Mouse (Mus musculus) G1E (cell line): ENCODE measurements around the gene Tbk1.

Experiments used
- CTCF ChIP-seq: IDR thresholded peaks from 2 replicates; pipeline ENCODE4 v1.5.1; 2012; ENCODE audit warnings: low read depth, low read length, inconsistent platforms, mixed read lengths
- POLR2AphosphoS5 ChIP-seq: IDR thresholded peaks from 2 replicates; pipeline ENCODE4 v1.6.1; 2012; ENCODE audit warnings: low read depth, low read length, inconsistent platforms; ENCODE audit not compliant: insufficient replicate concordance

DNA sequence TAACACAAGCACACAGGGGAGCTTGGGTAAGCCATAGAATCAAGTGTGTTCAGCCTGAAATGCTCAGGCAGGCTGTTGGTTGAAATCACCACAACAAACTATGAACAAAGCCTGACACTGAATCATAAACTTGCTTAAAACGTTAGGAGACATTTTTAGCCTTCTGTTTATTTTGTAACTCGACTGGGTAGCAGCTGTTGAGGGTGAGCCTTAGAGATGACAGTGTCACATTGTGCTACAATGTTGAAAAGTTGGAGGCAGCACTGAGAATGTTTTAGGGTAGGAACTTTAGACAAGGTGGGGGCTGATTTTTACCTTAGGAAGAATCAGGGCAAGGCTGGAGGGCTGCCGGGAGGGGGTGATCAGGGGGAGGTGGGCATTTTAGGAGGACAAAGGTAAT is 58.1 kb downstream of the Tbk1 start:
- no peak for TF ChIP-seq POLR2AphosphoS5
- TF ChIP-seq CTCF = no peak
